Mouse (Mus musculus) E14TG2a.4 (cell line): Measurements from ENCODE around the gene Smtnl1.

ENCODE experiments used
- CTCF ChIP-seq: conservative IDR thresholded peaks from 2 replicates; pipeline ENCODE4 v1.5.1; 2014; ENCODE audit warnings: low read length
- NANOG ChIP-seq: IDR thresholded peaks from 2 replicates; pipeline ENCODE4 v1.6.1; 2014; ENCODE audit warnings: borderline replicate concordance, low read length, mixed read lengths

- no peak for TF ChIP-seq CTCF
- no peak for TF ChIP-seq NANOG
These were observed 36.1 kb upstream of the Smtnl1 start for GRCm38 (mm10) chr2:84858551-84858950.
